Mouse (Mus musculus) midbrain, embryonic 15.5 days (tissue): ENCODE measurements around the gene Snapc4. TPM values are rescaled to one million over a fixed set of nuclear protein-coding genes. Genes with fewer than 3 reads are reported as not detected.

Experiments used
- ATAC-seq: fragments of 200-750 bp; cut with Nextera tagmentation; replicated peaks from 2 replicates; pipeline ENCODE4 v1.8.0; 2017; ENCODE audit warnings: moderate TSS enrichment
- H3K27ac ChIP-seq: fragments of 300-500 bp; sonication (generic); 2 replicates; pipeline ENCODE4 v1.5.1; 2015; ENCODE audit warnings: mild to moderate bottlenecking, inconsistent platforms
- H3K27me3 ChIP-seq: fragments of 300-500 bp; sonication (generic); replicated peaks from 2 replicates; pipeline ENCODE4 v1.6.1; 2015; ENCODE audit warnings: inconsistent platforms
- H3K36me3 ChIP-seq: fragments of 300-500 bp; sonication (generic); replicated peaks from 2 replicates; pipeline ENCODE4 v1.6.1; 2015; ENCODE audit warnings: inconsistent platforms
- H3K4me1 ChIP-seq: fragments of 300-500 bp; sonication (generic); 2 replicates; pipeline ENCODE4 v1.6.1; 2015; ENCODE audit warnings: inconsistent platforms
- H3K4me2 ChIP-seq: fragments of 300-500 bp; sonication (generic); 2 replicates; pipeline ENCODE4 v1.6.1; 2015; ENCODE audit warnings: inconsistent platforms, mild to moderate bottlenecking, moderate library complexity
- H3K4me3 ChIP-seq: fragments of 300-500 bp; sonication (generic); 2 replicates; pipeline ENCODE4 v1.5.1; 2015; ENCODE audit warnings: mild to moderate bottlenecking, inconsistent platforms
- H3K9ac ChIP-seq: fragments of 300-500 bp; sonication (generic); 2 replicates; pipeline ENCODE4 v1.6.1; 2015; ENCODE audit warnings: mild to moderate bottlenecking, inconsistent platforms
- H3K9me3 ChIP-seq: fragments of 300-500 bp; sonication (generic); 2 replicates; pipeline ENCODE4 v1.6.1; 2016; ENCODE audit warnings: inconsistent platforms
- WGBS: fragments of 180-500 bp; shearing (Covaris S2); methylation state at CpG from one replicate; pipeline ENCODE4 v1.1.7; 2015; ENCODE audit warnings: mixed read lengths; 5-methylcytosine and 5-hydroxymethylcytosine counted together
- polyA plus RNA-seq: library from polyadenylated mRNA; unstranded; fragments of >200 nt; fragmentation: Nextera tagmentation; extraction: Ambion mirVana; gene quantifications from 2 replicates; pipeline ENCODE4 v1.2.1, GENCODE M21; 2015

Gene Snapc4
- polyA plus RNA-seq: 33.0 and 40.0 TPM in 2 replicates

DNA sequence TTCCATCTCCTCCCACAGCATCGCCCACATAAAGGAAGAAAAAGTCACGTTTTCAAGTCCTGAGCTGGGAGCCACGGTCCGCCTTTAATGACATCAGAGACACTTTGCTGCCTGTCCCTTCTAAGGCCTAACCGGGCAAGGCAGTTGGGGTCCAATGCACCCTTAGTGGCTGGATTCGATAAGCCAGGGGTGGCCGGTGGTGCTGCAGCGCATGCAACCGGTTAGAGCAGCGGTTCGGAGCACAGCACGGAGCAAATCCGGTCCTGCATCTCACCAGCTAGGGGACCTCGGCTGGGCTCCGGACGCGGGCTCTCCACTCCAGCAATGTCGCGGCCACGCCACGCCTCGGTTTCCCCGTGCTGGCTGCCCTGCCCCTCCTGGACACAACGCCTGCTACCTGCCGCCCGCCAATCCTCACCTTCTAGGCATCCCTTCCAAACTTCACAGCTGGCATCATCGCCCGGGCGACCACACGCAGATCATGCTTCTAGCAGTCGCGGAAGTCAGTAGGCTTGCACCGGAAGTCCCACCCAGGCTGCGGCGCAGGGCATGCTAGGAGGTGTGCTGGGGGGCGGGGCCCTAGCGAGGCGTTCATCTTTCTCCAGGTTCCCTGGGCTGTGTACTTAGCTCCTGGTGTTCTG is at the start of gene Snapc4:
Snapc4 (minus strand) TSS at position 523 of the 641 bp plus-strand sequence.
- peak within 1 kb of the TSS; percentile 64 for H3K27ac ChIP-seq
- WGBS: 0% methylated on average over 38 of the region's 38 CpGs
- peak within 1 kb of the TSS; percentile 99 for H3K4me2 ChIP-seq

DNA sequence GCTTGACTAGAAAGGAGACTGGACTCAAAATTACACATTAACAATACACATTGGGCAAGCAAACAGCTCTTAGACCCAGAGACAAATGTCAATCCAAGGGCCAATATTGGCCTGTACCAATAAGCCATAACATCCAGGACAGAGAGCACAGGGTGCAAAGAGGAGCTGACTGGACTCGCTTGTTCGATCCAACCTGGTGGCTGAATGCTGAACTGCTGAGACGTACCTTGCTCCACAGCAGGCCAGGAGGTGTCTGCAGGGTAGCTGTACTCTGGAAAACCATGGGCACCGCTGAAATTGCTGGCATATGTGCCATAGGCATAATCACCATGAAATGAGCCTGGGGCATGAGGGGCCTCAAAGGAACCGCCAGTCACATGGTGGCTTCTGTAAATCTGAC is 49.4 kb upstream of the Snapc4 start:
- 88% methylated on average over 5 of the region's 5 CpGs for WGBS
- H3K9ac ChIP-seq: no peak overlapping the region
- H3K4me1 ChIP-seq: no peaks in the 10 kb centered on the region
- H3K9me3 ChIP-seq: no peaks in the 10 kb centered on the region
- no peak overlapping the region for H3K4me2 ChIP-seq
- H3K4me3 ChIP-seq: no peak overlapping the region
- H3K36me3 ChIP-seq: peaks cover 75% of the 10 kb centered on the region
- ATAC-seq: no peak
- H3K27ac ChIP-seq: no peak overlapping the region
- H3K27me3 ChIP-seq: no peaks in the 10 kb centered on the region

More for the DNA sequence above, at the start of gene Snapc4:
- Histone ChIP-seq H3K27me3 (no peaks in the 10 kb centered on the region), H3K9ac (peak within 1 kb of the TSS; percentile 84), H3K36me3 (peaks cover 54% of the 10 kb centered on the region), H3K9me3 (no peaks in the 10 kb centered on the region), H3K4me1 (peaks cover 23% of the 10 kb centered on the region), H3K4me3 (peak within 1 kb of the TSS; percentile 87)
- peak; percentile 98 for ATAC-seq

DNA sequence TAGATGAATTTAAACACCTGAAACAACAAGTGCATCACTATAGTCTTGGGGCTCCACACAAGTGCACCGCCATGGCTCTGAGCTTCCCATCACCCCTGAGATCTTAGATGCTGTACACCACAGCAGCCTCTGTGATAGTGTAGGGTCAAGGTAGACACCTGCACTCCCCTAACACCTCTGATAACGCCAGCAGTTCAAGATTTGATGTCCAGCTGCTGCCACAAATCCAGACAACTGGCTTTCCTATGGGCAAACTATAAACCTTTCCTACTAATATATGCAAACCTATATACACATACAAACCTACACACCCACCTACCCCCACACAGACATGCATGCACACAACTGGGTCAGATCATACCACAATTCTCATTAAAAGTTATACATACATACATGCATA is 44.1 kb upstream of the Snapc4 start:
- no peaks in the 10 kb centered on the region for H3K27me3 ChIP-seq
- no peak for ATAC-seq
- 96% methylated on average over 2 of the region's 2 CpGs for WGBS

DNA sequence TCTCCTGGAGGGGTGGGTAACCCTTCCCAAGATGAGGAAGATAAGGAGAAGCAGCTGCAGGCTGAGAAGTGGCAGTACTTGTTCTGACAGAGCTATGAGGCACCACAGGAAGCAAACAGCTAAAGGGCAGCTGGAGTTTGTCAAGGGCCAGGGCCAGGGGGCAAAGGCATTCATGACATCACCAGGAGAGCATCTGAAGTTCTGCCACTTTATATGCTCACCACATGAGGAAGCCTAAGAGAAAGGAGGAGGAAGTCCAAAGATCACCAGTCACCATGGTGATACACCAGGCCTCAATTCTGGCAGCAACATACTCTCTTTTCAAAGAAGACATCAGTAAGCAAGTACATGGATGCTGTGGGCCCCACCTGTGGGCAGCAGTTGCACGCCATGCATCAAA is 42.6 kb upstream of the Snapc4 start:
- peaks cover 72% of the 10 kb centered on the region for H3K36me3 ChIP-seq
- no peak overlapping the region for H3K27ac ChIP-seq
- no peak overlapping the region for H3K4me2 ChIP-seq
- no peak overlapping the region for H3K9ac ChIP-seq
- H3K4me1 ChIP-seq: no peaks in the 10 kb centered on the region
- no peaks in the 10 kb centered on the region for H3K27me3 ChIP-seq
- H3K9me3 ChIP-seq: no peaks in the 10 kb centered on the region
- ATAC-seq: no peak
- no peak overlapping the region for H3K4me3 ChIP-seq
- 93% methylated on average over 1 of the region's 1 CpGs for WGBS

More for the DNA sequence above, 44.1 kb upstream of the Snapc4 start:
- H3K9ac ChIP-seq: no peak overlapping the region
- H3K4me2 ChIP-seq: no peak overlapping the region
- no peak overlapping the region for H3K4me3 ChIP-seq
- H3K27ac ChIP-seq: no peak overlapping the region
- no peaks in the 10 kb centered on the region for H3K4me1 ChIP-seq
- H3K36me3 ChIP-seq: peaks cover 83% of the 10 kb centered on the region
- H3K9me3 ChIP-seq: no peaks in the 10 kb centered on the region

DNA sequence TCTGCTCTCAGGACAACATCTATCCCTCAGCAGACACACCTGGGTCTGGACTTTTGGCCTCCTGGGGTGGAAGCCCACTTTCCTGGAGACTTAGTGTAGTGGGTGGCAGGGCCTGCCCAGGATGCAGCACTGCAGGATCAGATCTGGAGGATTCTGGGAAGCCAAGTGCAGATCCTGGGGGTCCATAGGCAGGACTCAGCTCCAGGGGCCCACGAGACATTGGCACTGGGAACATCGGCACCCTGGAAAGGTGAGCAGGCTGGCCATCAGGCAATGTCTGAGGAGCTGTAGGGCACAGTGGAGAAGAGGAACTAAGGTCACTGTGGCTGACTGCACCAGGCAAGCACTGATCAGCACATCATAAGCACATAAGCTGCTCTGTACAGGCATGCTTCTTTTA is 41.5 kb upstream of the Snapc4 start:
- H3K4me3 ChIP-seq: no peak overlapping the region
- H3K27ac ChIP-seq: no peak overlapping the region
- no peak overlapping the region for H3K9ac ChIP-seq
- H3K4me2 ChIP-seq: no peak overlapping the region
- peaks cover 76% of the 10 kb centered on the region for H3K36me3 ChIP-seq
- no peak for ATAC-seq
- no peaks in the 10 kb centered on the region for H3K9me3 ChIP-seq
- no peaks in the 10 kb centered on the region for H3K27me3 ChIP-seq
- H3K4me1 ChIP-seq: no peaks in the 10 kb centered on the region
- 96% methylated on average over 2 of the region's 2 CpGs for WGBS

DNA sequence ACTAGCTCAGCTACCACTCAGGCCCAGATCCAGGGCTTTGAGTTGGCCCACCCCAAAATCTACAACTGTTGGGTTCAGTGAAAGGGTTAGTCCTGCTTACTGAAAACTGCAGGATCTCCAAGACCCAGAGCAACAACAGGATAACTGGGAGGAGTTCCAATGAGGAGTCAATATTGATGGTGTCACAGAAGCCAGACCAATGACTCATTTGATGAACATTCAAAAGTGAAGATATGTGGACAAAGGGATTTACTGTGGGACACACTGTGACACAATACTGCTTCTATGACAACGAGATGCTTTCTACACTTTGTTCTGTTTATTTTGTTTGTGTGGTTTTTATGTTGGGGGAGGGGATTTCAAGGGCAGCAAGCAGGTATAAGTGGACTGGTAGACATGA is 37.7 kb upstream of the Snapc4 start:
- peaks cover 76% of the 10 kb centered on the region for H3K36me3 ChIP-seq
- H3K4me1 ChIP-seq: no peaks in the 10 kb centered on the region
- H3K27ac ChIP-seq: no peak overlapping the region
- no peaks in the 10 kb centered on the region for H3K27me3 ChIP-seq
- 89% methylated on average over 1 of the region's 1 CpGs for WGBS
- H3K9ac ChIP-seq: no peak overlapping the region
- H3K9me3 ChIP-seq: no peaks in the 10 kb centered on the region
- no peak for ATAC-seq
- H3K4me2 ChIP-seq: no peak overlapping the region
- H3K4me3 ChIP-seq: no peak overlapping the region

DNA sequence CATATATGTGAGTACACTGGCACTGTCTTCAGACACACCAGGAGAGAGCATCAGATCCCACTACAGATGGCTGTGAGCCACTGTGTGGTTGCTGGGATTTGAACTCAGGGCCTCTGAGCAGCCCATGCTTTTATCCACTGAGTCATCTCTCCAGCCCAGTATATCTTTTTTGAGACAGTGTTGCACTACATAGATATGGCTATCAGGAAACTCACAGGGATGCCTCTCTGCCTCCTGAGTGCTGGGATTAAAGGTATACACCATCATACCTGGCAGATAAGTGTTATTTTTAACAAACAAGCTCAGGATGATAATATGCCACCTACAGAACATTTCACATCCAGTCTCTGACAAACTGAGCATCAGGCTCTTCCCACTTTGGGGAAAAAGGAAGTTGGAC is 36.6 kb upstream of the Snapc4 start:
- H3K36me3 ChIP-seq: peaks cover 76% of the 10 kb centered on the region
- H3K27me3 ChIP-seq: no peaks in the 10 kb centered on the region

DNA sequence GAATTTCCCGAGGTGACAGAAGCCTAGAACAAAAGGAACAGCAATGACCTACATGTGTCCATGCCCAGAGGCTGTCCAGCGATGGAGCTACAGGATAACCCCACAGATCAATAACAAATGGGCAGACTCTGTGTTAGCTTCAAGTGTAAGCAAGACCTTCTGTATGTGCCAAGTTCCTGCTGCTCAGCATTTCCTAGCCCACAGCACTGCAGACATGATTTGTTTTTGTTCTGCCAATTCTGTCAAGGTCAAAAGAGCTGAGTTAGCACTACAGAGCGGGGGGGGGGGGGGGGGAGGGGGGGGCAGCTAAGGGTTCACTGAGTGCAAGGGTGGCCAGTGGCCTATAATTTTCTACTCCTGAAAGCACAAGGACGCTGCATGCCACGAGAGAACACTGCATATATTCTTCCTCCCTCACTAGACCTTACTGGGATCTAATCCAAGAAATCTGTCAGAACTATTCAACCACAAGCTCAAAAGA is 30.5 kb upstream of the Snapc4 start:
- 71% methylated on average over 5 of the region's 5 CpGs for WGBS
- Histone ChIP-seq H3K4me2 (no peak overlapping the region), H3K36me3 (peaks cover 54% of the 10 kb centered on the region), H3K9me3 (no peaks in the 10 kb centered on the region), H3K27me3 (no peaks in the 10 kb centered on the region), H3K4me3 (no peak overlapping the region), H3K9ac (no peak overlapping the region), H3K27ac (no peak overlapping the region), H3K4me1 (peaks cover 30% of the 10 kb centered on the region)
- ATAC-seq: no peak

More for the DNA sequence above, 36.6 kb upstream of the Snapc4 start:
- H3K9me3 ChIP-seq: no peaks in the 10 kb centered on the region
- no peak overlapping the region for H3K9ac ChIP-seq
- no peak for ATAC-seq
- H3K4me1 ChIP-seq: no peaks in the 10 kb centered on the region
- no peak overlapping the region for H3K4me2 ChIP-seq
- no peak overlapping the region for H3K4me3 ChIP-seq
- H3K27ac ChIP-seq: no peak overlapping the region

DNA sequence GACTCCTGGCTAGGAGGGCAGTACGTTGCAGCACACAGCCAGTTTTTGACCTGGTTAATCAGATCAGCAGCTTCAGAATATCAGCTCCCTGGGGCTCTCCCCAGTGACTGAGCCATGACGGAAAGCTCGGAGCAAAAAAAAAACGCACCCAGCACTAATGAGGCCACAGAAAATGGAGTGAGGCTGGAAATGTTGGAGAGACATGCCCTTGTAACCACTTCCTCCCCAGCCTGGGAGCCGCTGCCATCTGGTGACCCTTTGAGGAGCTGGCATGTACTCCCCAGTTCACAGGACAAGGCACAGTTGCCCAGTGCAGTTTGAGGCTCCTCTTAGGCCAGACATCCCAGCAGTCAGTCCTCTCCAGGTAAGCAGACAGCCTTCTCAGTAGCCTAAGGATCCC is 29.6 kb upstream of the Snapc4 start:
- Histone ChIP-seq H3K4me2 (no peak overlapping the region), H3K9ac (no peak overlapping the region), H3K9me3 (no peaks in the 10 kb centered on the region), H3K36me3 (peaks cover 45% of the 10 kb centered on the region), H3K27me3 (no peaks in the 10 kb centered on the region), H3K4me1 (peaks cover 39% of the 10 kb centered on the region), H3K27ac (no peak overlapping the region), H3K4me3 (no peak overlapping the region)
- 73% methylated on average over 5 of the region's 5 CpGs for WGBS
- ATAC-seq: no peak

DNA sequence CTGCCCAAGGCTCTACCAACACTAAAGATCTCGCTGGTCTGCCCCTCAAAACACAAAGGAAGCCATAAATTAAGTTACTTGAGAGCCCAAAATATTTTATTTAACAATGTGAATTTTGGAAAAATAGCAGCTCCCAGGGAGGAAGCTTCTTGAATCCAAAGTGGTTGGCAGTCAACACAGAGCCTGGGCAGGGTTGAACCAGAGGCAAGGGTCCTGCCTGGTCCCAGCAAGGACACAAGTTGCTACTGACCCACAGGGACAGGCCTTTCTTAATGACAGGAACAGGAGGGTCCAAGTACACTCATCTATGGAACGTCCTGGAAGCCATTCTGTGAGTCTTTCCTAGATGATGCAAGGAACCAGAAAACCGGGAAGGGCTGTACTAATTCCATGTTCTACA is 28.9 kb upstream of the Snapc4 start:
- 59% methylated on average over 3 of the region's 3 CpGs for WGBS
- Histone ChIP-seq H3K4me3 (peak overlapping the region; percentile 94), H3K9me3 (no peaks in the 10 kb centered on the region), H3K9ac (peak overlapping the region; percentile 93; the same call in 1 of the 2 replicates), H3K4me2 (peak overlapping the region; percentile 85), H3K36me3 (peaks cover 41% of the 10 kb centered on the region; the same call in 1 of the 2 replicates), H3K27ac (no peak overlapping the region), H3K4me1 (peaks cover 45% of the 10 kb centered on the region), H3K27me3 (no peaks in the 10 kb centered on the region)
- peak; percentile 24; the same call in 1 of the 2 replicates for ATAC-seq

DNA sequence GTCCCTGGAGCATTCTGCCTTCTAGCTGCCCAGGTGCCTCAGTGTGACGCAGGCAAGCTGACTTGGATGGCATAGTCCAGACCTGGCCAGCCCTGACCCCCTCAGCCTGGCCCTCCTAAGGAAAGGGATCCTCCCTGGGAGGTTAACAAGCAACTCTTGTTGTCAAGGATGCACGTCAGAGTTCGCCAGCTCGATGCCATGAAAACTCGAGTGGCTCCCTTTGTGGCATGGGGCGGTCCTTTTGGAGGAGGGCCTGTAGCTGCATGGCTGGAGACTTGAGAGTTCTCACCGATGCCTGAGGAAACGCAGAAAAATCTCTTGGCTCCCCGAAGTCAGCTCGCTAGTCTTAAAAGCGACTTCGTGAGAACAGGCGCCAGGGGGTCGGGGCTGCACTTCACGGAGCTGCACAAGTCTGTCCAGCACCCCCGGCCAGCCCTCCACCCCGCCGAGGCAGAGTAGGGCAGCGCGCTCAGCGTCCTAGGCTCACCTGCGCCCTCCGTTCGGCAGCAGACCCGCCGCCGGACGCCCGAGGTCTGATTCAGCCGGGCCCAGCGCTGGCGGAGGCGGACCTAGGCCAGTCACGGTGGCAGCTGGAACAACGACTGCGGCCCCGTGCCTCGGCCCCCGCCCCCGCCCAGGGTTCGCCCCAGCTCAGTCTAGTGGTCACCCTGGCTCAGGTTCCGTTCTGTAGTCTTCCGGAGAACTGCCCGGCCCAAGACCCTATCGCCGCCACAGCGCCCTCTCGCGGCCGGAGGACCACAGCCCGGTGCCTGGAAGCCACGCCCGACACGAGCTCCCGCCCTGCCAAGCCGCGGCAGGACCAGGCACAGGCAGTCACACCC is 28.3 kb upstream of the Snapc4 start, which contains the start of gene Inpp5e:
Inpp5e (minus strand) TSS at position 689 of the 842 bp plus-strand sequence.
- peaks cover 45% of the 10 kb centered on the region for H3K4me1 ChIP-seq
- ATAC-seq: peak; percentile 95
- WGBS: 0% methylated on average over 57 of the region's 57 CpGs
- H3K9me3 ChIP-seq: no peaks in the 10 kb centered on the region
- peak within 1 kb of the TSS; percentile 93 for H3K9ac ChIP-seq
- peak within 1 kb of the TSS; percentile 94 for H3K4me3 ChIP-seq
- H3K36me3 ChIP-seq: peaks cover 35% of the 10 kb centered on the region; the same call in 1 of the 2 replicates
- H3K27me3 ChIP-seq: no peaks in the 10 kb centered on the region
- peak within 1 kb of the TSS; percentile 85 for H3K4me2 ChIP-seq
- peak within 1 kb of the TSS; percentile 80 for H3K27ac ChIP-seq

DNA sequence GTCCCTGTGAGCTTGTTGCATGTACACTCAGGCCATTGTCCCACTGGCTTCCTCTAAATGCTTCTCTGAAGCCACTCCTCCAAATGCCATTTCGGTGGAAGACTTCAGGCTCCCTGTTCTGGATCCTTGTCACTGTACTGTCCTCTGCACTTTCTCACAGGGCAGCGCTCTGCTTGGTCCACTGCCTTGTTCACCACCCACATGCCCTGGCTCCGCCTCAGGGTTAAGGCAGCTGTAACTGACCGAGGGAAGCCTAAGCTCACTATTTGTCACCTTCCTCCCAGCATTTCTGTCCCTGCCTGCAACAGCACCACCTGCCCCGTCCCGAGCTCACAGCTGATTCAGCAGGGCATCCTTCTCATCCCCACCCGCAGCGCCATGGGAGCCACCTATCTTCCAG is 22.9 kb upstream of the Snapc4 start:
- Histone ChIP-seq H3K9ac (no peak overlapping the region), H3K27ac (no peak overlapping the region), H3K4me2 (no peak overlapping the region), H3K4me1 (peaks cover 39% of the 10 kb centered on the region), H3K27me3 (no peaks in the 10 kb centered on the region), H3K9me3 (no peaks in the 10 kb centered on the region), H3K4me3 (no peak overlapping the region), H3K36me3 (peaks cover 37% of the 10 kb centered on the region)
- WGBS: 82% methylated on average over 8 of the region's 8 CpGs
- ATAC-seq: no peak
